Mouse (Mus musculus) naive thymus-derived CD4-positive, alpha-beta T cell, adult 2 months (primary cell): ENCODE data around the gene Grin1.
"Not testable (repeated sequence)": the region's sequence is repeated elsewhere in the genome, so short reads cannot be mapped to it uniquely, and the experiment has no call there.

Source experiments
- DNase-seq: peaks from one replicate; pipeline ENCODE4 v3.0.0-alpha.2; 2011; ENCODE audit warnings: low read depth

The Grin1 gene

DNA sequence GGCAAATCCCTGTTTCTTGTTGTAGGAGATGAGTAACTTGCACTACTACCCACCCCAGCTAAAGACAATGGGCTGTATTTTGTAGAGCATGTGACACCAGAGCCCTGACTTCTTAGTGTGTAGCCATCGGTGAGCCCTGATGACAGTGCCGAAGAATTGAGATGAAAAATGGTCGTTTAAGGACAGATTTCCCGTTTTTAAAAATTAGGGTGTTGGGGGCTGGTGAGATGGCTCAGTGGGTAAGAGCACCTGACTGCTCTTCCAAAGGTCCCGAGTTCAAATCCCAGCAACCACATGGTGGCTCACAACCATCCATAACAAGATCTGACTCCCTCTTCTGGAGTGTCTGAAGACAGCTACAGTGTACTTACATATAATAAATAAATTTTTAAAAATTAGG is 61.7 kb downstream of the Grin1 start:
- not testable (repeated sequence) for DNase-seq

DNA sequence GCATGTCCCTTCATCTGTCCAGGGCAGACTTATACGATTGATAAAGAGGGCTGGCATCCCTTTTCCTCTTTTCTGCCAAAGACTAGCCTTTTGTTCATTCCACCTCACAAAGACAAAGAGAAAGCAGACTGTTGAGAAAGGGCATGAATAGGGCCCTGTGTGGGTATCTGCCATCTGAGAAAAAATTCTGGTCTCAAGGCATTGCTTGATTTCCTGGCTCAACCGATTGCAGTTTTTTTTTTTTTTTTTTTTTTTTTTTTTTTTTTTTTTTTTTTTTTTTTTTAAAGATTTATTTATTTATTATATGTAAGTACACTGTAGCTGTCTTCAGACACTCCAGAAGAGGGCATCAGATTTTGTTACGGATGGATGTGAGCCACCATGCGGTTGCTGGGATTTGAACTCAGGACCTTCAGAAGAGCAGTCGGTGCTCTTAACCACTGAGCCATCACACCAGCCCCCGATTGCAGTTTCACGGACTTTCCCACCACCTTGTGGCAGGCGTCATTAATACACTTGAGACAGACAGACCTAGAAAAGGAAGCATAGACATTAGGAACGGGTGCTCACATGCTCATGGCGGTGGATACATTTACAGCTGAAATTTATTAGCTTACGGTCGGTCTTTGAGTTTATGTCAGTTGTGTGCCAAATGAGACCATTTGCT is 62.4 kb downstream of the Grin1 start:
- DNase-seq, result peak; percentile 78

- DNase-seq, result peak; percentile 94
These were observed 63.7 kb downstream of the Grin1 start, which contains the start of gene Tmem203 for GRCm38 (mm10) chr2:25255284-25255779. Gene Tmem203, plus strand, starts transcription at chr2:25255439.

DNA sequence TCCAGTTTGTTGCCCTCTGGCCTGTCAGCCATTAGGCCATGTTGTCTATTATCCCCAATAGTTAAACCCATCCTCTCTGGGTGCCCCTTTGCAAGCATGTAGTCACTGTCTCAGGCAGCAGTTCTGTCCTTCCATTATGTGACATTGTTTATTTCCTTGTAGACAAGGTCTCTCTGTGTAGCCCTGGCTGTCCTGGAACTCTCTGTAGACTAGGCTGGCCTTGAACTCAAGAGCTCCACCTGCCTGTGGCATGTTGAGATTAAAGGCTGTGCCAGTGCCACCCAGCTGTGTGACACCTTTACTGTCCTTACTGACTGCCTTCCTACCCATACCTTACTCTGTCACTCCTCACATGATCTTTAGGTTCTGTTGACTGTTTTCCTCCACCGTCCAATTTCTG is 66.7 kb downstream of the Grin1 start:
- DNase-seq, result peak; percentile 61

DNA sequence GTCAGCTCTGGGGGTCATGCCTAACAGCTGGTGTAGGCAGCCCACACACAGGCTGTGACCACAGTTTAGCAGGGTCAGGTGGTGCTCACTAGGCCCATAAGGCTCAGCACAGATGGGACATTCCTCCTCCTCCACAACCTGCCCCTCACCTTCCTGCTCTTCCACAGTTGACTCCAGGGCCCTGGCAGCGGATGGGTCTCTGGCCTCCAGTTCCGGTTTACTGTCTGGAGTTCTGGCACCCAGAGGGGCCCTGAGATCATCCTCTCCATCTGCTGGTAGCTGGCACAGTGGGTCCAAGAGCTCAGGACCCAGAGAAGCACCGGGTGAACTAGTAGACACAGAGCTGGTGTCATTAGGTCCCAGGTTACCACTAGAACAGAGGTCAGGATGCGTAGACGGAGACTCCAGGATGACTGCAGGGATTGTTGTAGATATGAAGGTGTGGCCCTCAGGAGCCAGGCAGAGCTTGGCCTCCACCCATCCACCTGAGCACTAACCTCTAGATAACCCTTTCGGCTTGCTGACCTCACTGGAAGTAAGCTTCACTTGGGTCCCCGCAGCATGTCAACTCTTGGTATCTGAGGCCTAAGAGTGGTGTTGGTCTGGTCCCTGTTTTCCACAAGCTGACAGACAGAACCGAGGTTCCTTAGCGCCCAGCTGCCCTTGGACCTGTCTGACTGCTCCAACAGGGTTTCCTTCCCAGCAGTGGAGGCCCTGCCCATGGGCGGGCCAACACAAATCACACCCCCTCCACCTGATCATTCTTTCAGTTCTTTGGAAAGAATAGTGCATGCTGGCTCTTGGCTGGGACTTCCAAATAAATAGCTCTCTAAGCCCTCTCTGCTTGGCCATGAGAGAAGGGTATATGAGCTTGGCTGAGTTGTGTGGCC is 72.6 kb downstream of the Grin1 start, which contains the start of gene AL732309.1:
Gene AL732309.1, minus strand, starts transcription at position 681 of the 890 bp plus-strand sequence.
- no peak for DNase-seq

- DNase-seq, result no peak
These were observed 74.8 kb downstream of the Grin1 start for GRCm38 (mm10) chr2:25244144-25244543.

DNA sequence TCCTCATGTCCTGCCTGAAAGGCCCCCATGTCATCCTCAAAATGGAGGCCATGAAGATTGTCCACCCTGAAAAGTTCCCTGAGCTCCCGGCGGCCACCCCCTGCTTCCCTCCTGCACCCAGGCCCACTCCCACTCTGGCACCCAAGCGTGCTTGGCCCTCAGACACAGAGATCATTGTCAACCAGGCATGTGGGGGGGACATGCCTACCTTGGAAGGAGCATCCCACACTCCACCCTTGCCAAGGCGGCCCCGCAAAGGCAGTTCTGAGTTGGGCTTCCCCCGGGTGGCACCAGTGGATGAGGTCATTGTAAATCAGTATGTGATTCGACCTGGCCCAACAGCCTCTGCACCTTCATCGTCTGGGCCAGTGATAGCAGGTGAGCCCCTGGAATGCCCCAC is 75.6 kb downstream of the Grin1 start:
- no peak for DNase-seq

- peak; percentile 48 for DNase-seq
These were observed 76.9 kb downstream of the Grin1 start, which contains the start of the genes Rnf208 and Cysrt1 for GRCm38 (mm10) chr2:25242101-25242506. Gene Rnf208, plus strand, starts transcription at chr2:25242255. Gene Cysrt1, minus strand, starts transcription at chr2:25242452.

- peak; percentile 45 for DNase-seq
These were observed 77.6 kb downstream of the Grin1 start for GRCm38 (mm10) chr2:25241438-25241775.
